Mouse (Mus musculus) stomach, postnatal 0 days (tissue): ENCODE measurements around the gene Itgb3bp.

Source experiments
- CTCF ChIP-seq: IDR thresholded peaks from 2 replicates; pipeline ENCODE4 v1.5.1; 2016; ENCODE audit warnings: antibody characterized with exemption, low read depth, mild to moderate bottlenecking, moderate library complexity
- EP300 ChIP-seq: optimal IDR thresholded peaks from 2 replicates; pipeline ENCODE3; 2016; ENCODE audit warnings: antibody characterized with exemption

DNA sequence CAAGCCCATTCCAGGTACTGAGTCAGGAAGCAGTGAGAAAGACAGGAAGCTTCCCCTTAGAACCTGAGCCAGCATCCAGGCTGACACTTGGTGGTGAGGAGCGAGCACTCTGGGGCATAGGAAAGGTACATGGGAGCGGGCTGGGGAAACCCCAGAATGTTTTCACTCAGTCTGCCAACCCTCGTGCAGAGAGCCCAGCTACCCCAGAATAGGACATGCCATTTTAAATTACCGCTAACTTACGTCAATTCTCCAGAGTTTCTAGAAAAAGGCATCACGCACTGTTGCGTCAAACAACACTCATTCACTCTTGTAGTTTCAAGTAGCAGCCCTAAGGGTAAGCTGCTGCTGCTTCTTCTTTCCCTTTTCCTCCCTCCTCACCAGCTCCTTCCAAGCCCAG, 15.4 kb upstream of the Itgb3bp start:
- TF ChIP-seq CTCF: no peak
- TF ChIP-seq EP300: no peak
